Mouse (Mus musculus): ENCODE data around the gene Abhd16a.

DNA sequence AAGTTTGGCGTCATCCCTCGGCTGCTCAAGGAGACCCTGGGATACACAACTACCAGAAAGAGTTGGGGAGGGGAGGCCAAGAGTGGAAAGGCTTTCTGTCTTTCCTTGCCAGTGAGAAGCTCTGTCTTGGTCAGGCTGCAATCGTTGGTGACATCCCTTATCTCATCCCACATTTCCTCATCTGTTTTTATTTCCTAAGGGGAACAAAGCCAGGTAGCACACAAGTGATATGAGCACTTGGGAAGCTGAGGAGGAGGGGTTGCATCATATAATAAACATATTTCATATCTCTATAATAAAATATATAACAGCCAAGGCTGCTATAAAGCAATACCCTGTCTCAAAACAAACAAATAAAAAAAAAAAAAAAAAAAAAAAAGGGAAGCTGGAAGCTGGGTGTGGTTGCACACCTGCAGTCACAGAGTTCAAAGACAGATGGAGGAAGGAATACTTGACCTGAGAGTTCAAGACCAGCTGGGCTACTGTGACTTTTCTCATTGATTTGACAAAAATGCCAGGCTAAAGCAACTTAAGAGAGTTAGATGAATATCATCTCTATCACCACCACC, 5.0 kb upstream of the Abhd16a start:
- TF ChIP-seq CTCF (IDR thresholded peaks at IDR 0.05; ENCODE audit: borderline replicate concordance, insufficient read depth, low read length) (no peak), POLR2A (IDR thresholded peaks at IDR 0.05; ENCODE audit: low read depth, low read length) (no peak)

Measured in embryonic fibroblast, embryonic 13.5 days (primary cell).